Mouse (Mus musculus) embryo, embryonic 9.5 days (tissue): ENCODE measurements at regions not wholly inside any gene's neighbourhood (a gene's known extent, or its start where the extent isn't known, plus 50 kb on each side); places are given as distances from the start of the nearest gene placed in this dataset.

Experiments used
- DNase-seq: peaks from one replicate; pipeline ENCODE4 v3.0.0-alpha.2; 2017; ENCODE audit errors: extremely low spot score

DNA sequence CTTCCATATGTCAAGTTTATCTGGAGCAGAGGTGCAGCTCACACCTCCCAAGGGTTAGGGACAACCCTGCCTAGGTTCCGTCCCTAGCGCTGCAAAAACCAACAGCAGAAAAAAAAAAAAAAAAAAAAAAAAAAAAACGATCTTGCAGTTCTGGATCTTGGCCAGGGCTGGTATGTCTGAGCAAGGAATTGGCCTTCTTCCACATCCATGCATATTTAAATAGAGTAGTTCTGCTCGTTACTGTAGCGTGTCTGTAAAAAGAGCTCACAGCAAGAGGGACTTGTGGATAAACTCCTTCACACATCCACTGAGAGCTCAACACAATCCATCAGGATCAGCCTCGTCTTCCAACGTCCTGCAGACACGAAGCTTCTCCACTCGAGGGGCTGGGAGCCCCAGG, 639.4 kb upstream of the Adam5 start:
- DNase-seq, result no peak

DNA sequence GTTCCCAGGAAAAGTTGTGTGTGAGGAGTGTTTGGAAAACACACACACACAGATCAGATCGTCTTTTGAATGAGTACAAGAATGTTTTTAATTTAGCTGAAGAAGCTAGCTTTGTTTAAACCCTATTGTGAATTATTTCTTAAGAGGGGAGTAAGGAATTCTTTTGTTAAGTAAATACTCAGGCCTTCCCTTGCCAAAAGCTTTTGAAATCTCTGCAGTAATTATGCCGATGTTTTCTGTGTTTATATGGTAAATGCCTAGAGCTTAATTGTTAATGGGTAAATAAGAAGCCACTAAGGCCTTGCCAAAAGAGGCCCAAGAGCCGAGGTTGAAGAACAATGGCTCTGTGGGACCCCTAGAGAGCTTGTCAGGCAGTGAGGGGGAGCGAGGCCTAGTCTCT, 638.3 kb upstream of the Adam5 start:
- no peak for DNase-seq

DNA sequence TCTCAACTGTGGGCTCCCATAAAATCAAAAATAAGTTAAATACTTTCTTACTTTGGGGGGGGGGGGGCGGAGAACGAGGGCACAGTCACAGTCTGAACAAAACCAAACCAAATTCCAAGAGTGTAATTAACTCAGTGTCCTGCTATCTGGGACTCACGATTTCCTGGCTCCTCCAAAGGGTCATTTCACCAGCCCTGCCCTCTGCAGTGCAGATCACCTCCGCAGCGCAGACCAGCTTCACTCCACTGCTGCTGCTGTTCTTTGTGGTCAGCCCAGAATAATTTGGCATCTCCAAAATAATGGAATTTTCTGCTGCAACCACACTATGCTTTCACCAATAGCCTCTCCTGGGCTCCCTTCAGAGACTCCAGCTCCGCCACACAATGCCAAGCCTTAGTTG, 631.5 kb upstream of the Adam5 start:
- no peak for DNase-seq

DNA sequence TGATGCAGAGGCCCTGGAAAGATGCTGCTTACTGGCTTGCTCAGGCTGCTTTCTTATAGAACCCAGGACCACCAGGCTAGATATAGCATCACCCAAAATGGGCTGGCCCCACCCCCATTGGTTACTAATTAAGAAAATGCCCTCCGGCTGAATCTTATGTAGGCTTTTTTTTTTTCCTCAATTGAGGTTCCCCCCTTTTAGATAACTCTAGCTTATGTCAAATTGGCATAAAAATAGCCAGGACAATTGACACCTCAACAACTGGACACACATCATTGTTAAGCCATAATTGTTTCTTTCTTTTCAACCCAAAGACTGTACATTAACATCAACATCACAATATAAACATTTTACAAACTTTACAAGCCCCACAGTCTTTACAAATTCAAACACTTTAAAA, 630.8 kb upstream of the Adam5 start:
- no peak for DNase-seq

DNA sequence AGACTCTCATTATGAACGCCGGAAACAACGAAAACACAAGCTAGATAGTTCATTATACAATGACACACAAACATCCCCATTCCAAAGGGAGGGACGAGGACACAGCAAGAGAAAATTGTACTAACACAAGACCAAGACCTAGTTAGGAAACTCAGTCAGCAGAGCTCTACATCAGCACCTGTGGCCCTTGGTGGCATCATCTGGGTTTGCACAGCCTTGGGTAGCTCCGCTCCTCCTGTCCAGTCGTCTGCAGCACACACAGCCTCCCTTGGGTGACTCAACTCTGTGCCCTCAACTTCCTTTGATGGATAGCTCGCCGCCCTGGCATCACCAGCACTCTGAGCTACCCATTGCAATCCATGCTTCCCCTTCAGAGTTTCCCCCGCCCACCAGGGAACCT, 629.7 kb upstream of the Adam5 start:
- no peak for DNase-seq

DNA sequence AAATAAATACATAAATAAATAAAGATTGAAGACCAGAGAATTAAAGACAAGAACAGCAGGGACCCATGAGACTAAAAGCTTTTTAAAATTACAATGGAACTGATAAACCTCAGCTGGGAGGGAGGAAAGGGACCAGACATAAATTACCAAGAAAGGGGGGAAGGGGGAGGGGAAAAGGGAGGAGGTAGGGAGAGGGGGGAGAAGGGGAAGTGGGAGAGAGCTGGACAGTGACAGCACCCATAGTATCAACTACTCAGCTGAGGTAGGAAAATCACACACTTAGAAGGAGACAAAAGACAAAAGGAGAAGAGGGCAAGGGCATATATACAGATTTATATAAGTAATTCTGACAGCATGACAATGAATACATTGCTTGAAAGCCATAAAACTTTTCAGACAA, 626.4 kb upstream of the Adam5 start:
- no peak for DNase-seq

DNA sequence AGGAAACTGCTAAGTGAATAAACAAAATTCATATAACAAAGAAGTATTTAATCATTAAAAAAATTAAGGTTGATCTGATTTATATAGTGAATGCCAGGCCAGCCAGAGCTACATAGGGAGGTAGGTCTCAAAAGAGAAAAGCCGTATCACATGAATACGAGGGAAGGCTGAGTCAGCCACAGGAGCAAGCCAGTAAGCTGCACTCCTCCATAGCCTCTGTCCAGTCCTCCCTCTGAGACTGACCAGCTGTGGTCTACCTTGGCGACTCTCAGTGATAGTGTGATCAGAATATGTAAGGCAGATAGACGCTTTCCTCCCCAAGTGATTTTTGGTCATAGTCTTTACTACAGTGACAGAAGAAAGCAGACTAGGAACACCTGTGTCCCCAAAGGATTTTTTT, 625.4 kb upstream of the Adam5 start:
- DNase-seq, result no peak

DNA sequence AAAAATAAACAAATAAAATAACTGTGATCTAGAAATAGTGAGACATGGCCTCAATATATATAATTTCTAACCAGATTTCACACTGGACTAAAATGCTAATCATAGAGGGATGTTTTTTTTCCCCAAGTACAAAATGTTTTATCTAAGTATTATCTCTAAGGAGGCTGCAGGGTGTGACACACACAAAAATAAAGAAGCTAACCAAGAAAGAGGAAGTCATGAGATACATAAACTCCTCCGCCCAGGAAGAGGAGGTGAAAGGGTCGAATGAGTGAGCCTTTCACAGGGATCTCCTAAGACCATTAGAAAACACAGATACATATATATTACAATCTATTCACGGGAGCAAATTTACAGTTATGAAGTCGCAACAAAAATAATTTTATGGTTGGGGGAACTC, 623.7 kb upstream of the Adam5 start:
- no peak for DNase-seq

DNA sequence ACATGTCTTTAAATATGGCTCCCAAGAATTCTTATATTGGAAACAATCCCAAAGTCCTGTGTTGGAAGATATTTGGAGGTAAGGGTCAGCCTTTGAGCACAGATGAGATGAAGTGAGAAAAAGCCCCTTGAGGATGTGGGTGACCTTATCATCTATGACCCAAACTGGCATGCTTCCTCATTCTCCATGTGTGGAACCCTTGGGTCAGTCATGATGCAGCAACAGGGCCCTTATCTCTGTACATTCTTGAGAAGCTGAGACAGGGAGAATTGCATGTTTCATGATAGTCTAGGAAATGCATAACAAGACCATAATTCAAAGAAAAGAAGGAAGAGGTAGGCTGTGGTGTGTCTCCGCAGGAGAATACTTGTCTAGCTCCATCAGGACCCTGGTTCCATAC, 621.8 kb upstream of the Adam5 start:
- no peak for DNase-seq

DNA sequence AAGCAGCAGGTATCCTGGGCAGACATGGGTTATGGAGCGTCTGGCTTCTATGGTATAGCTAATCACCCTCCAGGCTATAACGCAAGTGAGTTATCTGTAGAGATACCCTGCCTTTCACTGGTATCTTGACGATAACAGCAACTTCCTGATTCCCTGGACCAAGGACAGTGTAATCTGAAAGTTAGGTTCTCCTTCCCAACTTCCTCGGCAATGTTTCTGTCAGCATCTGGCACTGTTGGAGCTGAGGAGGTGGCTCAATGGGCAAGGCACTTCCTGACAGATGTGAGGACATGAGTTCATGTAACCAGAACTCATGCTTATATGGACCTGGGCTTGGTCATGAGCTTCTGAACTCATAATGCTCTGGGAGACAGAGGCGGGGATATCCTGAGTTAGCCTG, 620.9 kb upstream of the Adam5 start:
- DNase-seq, result no peak

DNA sequence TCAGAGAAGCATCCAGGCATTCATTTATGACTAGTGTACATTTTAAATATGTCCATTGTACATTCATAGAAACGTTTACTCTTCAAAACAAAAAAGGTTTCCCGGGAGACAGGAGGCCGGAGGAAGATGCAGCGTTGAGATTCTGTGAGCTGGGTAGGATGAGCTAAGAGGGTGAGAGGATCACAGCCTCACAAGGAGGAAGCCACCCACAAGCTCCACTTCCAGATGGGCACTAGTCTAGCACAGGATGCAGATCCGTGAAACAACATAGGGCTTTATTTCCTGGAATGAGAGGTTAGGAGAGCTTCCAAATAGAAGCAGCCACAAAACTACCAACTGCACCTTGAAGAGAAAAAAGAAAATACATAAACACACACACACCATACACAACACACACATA, 619.4 kb upstream of the Adam5 start:
- DNase-seq, result no peak

DNA sequence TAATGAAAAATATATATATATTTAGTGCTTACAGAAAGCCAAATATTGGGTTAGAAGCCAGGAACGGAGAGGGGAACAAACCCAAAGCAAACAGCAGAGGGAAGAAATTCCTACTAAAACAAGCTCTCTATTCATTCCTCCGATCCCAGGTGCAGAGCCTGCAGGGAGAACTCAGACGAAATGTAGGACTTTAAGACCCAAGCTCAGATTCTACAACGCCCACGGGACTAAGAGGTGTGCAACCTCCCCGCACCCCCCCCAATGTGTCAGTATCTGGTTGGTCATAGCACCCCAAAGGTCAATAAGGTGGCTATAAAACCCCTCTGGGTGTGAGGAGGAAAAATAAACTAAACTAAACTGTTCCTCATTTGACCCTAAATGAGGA, 616.9 kb upstream of the Adam5 start:
- no peak for DNase-seq

DNA sequence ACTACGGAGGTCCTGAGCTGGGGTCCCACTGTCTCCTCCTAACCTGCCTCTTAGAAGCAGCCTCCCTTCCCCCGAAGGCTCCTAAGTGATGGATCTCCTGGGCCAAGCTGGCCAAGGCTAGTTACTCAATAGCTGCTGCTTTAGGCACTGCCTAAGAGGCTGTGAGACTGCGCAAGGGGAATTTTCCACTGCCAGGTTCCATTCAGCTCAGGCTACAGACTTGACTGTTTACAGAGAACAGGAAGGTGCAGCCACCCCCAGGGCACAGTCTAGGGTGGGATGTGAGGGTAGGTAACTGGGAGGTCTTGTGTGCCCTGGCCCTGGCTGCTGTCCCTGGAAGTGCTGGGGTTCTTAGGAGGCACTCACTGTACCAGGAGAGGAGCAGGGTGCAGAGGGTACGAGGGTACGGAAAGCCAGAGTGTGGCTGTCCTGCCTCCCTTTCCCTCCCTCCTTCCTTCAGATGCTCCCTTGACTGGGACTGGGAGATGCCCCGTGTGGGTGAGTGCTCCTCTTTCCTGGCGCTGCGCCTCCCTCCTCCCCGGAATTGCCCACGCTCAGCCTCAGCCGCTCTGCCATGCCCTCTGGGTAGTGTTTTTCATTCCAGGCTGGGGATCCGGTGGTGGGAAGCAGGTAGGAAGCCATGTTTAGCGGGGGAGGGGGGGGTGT, 616.4 kb upstream of the Adam5 start:
- peak; percentile 25 for DNase-seq

DNA sequence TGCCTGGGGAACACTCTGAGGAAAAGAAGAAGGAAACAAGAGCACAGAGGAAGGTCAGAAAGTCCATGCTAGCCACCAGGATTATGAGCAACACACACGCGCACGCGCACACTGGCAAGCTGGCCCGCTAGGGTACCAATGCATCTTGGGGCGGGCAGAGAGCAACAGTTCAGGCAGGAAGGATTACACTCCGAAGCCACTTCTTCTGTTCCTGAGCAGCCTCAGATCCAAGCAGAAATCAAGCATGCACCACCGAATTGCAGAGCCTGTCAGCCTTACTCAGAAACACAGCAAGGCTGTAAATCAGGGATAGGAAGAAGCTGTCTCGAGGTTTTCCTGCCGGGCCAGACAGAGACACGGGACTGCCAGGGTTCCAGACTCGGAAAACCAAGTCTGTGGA, 615.8 kb upstream of the Adam5 start:
- DNase-seq, result peak; percentile 25

DNA sequence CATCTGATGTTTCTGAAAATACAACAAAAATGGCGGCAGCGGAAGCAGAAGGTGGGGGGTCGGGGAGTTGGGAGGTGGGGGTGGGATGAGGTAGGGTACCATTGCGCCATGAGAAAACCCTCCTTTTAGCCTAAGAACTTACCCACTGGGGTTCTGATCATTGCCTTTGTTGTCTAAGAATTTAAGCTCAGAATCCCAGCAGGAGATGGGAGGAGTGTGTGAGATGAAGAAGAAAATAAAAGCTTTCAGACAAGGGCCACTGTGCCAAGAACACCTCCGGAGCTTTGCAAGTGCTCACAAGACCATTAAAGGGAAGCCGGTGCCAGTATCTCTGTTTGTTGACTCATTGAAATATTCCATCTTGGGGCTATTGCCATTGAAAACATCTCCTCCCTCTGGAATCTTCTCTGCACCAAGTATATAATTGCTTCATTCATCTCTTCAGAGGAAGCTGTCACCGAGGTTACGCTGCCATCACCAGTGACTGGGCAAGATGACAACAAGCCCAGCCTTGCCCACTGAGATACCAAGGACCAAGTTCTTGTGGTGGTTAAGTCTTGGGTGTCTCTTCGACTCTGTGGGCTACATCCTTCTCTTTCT, 614.0 kb upstream of the Adam5 start:
- no peak for DNase-seq

DNA sequence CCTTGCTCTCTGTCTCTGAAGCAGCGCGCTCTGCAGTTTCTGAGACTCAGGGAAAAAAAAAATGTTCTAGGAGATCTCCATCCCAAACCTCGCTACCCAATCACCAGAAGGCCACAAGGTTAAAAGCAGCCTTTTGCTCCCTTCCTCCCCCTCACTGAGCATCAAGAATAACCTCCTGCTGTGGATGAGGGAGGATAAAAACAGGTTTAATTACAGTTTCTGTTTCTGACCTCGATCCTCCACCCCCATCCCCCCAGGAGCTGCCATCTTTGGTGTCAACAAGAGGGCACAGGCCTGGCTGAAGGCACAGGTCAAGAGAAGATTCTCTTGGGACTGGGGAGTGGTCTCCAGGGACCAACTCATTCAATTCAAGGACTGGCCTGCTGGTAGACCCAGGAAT, 613.0 kb upstream of the Adam5 start:
- DNase-seq, result no peak

DNA sequence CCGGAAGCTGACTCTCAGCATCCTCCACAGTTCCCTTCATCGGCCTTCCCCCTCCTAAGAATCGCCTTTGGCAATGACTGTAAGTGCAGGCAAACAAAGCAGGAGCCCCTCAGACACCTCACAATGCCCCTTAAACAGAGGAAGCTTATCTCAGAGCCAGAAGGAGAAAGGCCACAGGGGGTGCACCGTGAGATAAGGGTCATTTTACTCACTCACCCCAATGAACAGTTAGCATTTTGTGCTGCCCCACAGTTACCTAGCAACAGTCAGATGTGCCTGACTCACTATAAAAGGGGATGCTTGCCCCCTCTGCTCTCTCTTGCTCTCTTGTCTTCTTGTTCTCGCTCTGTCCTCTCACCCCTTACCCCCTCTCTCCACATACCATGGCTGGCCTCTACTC, 606.4 kb upstream of the Adam5 start:
- DNase-seq, result no peak

DNA sequence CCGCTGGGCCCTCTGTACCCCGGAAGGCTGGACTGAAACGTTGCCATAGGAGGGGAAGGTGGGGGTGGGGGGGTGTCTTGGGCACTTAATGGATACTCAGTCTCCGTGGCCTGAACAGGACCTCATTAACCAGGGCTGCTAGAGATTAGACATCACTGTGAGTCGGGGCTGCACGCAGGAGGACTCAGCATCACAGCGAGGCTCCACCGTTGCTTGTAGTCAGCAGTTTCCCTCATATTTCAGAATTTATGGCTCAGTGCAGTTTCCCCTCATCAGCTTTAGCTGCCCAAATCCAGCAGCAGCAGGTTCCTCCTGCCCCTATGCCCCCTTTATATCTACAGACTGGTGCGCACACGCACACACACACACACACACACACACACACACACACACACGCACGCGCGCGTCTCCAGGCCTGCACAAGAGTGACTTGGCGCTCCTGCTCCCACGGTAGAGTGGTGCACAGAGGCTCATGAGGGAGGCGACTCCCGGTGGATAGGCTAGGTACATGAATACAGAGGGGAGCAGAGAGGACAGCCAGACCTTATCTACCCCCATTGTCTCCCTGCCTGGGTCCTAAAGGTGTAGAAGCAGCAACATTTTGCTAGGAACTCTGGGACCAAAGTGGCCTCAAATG, 605.8 kb upstream of the Adam5 start:
- no peak for DNase-seq

DNA sequence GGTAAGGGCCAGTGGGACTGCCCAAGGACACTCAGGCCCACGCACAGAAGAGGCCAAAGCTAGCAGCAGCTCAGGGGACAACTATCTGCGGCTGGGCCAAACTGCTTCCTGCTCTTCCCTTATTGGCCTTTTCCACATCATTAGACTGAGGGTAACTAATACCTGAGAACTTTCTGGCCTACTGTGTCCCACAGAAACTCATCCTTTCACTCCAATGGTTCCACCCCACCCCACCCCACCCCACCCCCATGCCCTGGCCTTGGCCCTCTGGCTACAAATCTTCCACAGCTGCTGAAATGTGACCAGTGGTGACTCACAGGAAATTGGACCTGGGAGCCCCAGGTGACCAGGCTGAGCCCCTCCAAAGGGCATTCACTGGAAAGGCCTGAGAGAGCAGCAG, 604.6 kb upstream of the Adam5 start:
- DNase-seq, result no peak

DNA sequence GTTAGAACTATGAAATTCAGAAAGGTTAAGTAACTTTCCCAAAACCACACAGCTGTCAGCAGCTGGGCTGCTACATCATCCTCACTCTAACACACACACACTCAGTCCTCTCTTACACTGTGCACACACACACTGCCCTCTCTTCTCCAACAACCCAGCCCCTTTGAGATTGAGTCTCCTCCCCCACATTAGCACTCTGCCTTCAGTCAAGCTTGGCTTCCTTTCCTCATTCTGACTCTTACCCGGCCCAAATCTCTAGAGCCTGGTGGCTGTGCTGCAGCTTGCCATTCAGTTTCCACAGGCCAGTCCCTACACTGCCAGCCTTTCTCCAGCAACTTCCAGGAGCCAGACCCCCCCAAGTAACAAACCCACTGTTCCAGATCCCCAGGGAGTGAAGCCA, 602.0 kb upstream of the Adam5 start:
- no peak for DNase-seq

DNA sequence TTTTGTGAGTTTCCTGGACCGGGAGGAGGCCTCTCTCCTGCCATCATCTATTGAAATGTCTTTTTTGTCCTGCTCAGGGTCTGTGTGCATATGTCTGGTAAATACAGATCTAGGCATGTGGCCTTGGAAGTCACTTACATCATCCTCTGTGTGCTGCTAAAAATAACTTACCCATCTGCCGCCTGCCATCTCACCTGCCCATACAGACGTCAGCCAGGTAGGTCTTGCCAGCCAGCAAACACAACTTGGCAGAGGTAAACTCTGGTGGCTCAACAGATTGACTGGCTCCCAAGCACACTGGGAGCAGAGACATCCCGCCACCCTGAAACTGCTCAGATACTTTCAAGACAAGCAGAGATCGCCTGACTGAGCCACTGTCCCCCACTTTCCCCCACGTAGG, 597.3 kb upstream of the Adam5 start:
- no peak for DNase-seq

DNA sequence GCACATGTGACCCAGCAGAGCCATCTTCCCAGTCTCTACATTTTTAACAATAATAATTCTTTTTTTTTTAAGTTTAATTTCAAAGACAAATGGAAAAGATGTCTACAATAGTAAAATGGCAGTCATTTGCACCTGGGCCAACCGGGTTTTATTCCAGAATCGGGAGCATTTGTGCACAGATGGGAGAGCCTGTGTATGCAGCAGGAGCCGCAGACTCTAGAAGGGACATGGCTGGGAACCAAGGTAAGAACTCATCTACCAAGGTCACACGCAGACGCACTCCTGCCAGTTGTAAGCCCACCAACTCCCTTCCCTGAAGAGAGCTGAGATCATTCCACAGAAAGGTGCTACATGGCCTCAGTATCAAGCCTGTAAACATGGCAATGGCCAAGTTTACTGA, 586.4 kb upstream of the Adam5 start:
- no peak for DNase-seq

DNA sequence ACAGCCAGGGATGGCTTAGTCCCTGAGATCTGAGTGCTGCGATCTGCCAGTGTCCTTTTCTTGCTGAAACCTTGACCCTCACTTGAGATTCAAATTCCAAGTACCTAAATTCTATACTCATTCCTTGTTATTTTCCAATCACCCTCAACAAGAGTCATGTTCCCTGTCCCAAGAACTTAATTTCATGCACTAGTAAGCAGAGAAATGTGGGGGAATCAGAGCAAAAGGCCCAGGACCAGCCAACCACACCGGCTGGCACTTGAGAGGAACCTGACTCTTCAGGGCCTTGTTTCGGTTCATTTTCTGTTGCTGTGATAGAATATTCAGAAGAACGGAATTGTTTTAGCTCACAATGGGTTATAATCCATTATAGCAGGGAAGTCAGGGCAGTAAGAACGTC, 583.7 kb upstream of the Adam5 start:
- DNase-seq, result no peak

DNA sequence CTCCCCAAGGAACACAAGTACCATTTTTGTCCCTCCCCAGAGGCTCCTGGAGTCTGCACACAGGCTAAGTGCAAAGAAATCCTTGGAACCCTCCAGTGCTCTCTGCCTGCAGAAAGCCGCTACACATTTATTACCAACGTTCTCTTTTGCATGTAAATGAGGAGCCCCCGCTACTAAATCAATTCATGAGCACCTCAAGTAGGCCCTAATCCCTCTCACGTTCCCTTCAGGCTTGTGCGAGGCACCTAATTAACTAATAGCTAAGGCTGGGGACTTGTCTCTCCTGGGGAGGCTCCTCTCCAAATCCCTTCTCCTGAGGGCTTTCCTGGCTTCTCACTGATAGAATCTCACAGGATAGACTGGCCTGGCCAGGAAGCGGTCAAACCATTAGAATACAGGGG, 568.6 kb upstream of the Adam5 start:
- DNase-seq, result peak; percentile 13
